Mouse (Mus musculus): ENCODE results near the gene Olfr1141. TPM values are rescaled to one million over a fixed set of nuclear protein-coding genes. Genes with fewer than 3 reads are reported as not detected.

Gene Olfr1141
- not detected in 2 replicates for polyA plus RNA-seq (2012; ENCODE audit: low replicate concordance)

GRCm38 (mm10) chr2:87753891-87754290, at the start of gene Olfr1141:
TSS of gene Olfr1141 (minus strand) at chr2:87753991.

GRCm38 (mm10) chr2:87800292-87800691, 46.5 kb upstream of the Olfr1141 start, which contains the start of gene Olfr1143:
TSS of gene Olfr1143 (plus strand) at chr2:87800592.

DNA sequence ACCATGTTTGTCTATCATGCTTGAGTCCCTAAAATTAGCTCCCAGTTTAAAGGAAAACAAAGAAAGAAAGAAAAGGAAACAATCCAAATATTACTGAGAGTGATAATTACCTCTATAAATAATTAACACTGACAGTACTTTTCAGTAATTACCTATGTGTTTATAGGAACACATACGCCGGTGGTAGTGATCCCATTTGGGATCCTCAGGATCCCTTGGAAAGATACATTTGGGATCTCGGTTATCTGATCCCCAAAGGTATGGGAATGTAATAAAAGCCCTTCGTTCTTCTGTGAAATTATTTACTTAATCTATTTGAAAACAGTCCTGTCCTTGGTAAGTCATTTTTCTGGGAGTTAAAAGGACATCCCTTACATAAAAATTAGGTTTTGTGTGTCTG, 25.4 kb upstream of the Olfr1141 start, which contains the start of gene Olfr152:
TSS of gene Olfr152 (plus strand) at position 301 of the 400 bp plus-strand sequence.

GRCm38 (mm10) chr2:87743452-87743851, 10.3 kb downstream of the Olfr1141 start, which contains the start of gene Olfr1140:
TSS of gene Olfr1140 (plus strand) at chr2:87743752.

GRCm38 (mm10) chr2:87739878-87740277, 13.9 kb downstream of the Olfr1141 start, which contains the start of gene Olfr1138:
TSS of gene Olfr1138 (minus strand) at chr2:87739978.

DNA sequence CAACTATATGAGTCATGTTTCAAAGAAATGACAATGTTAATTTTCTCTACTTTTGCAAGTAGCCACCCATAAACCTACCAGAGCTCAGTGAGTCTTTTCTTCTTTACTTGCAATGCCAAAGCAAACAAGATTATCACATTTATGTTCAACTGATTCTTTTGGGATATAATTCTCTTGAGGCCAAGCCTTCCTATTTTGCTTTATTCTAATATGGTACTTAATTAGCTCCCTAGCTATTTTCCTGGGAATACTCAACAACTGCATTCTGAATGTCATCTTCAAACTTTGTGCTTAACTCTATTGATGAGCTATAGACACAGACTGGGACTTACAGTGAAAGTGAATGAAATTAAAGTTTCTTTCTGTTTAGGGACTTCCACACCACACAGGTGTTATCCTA, 40.7 kb downstream of the Olfr1141 start, which contains the start of gene Olfr1137:
TSS of gene Olfr1137 (minus strand) at position 101 of the 400 bp plus-strand sequence.

Other genes with a start within 250 kb of the Olfr1141 start
- not detected in 2 replicates for gene Pramel6, start 247.4 kb downstream of the Olfr1141 start, polyA plus RNA-seq (2012; ENCODE audit: low replicate concordance)
- gene Olfr153, start 222.2 kb downstream of the Olfr1141 start, polyA plus RNA-seq (2012; ENCODE audit: low replicate concordance) = not detected in 2 replicates
- not detected in 2 replicates for gene Olfr1128, start 208.4 kb downstream of the Olfr1141 start, polyA plus RNA-seq (2012; ENCODE audit: low replicate concordance)
- gene Olfr1129, start 180.1 kb downstream of the Olfr1141 start, polyA plus RNA-seq (2012; ENCODE audit: low replicate concordance) = not detected in 2 replicates
- gene Olfr1130, start 147.8 kb downstream of the Olfr1141 start, polyA plus RNA-seq (2012; ENCODE audit: low replicate concordance) = 0.07 TPM in 1 of 2 replicates, not detected in the other
- not detected in 2 replicates for gene Olfr1131, start 126.9 kb downstream of the Olfr1141 start, polyA plus RNA-seq (2012; ENCODE audit: low replicate concordance)
- not detected in 2 replicates for gene Olfr1132, start 116.5 kb downstream of the Olfr1141 start, polyA plus RNA-seq (2012; ENCODE audit: low replicate concordance)
- gene Olfr1133, start 106.6 kb downstream of the Olfr1141 start, polyA plus RNA-seq (2012; ENCODE audit: low replicate concordance) = not detected in 2 replicates
- not detected in 2 replicates for gene Olfr1134, start 95.5 kb downstream of the Olfr1141 start, polyA plus RNA-seq (2012; ENCODE audit: low replicate concordance)
- gene Olfr1135, start 80.3 kb downstream of the Olfr1141 start, polyA plus RNA-seq (2012; ENCODE audit: low replicate concordance) = not detected in 2 replicates
- gene Olfr1136, start 60.0 kb downstream of the Olfr1141 start, polyA plus RNA-seq (2012; ENCODE audit: low replicate concordance) = not detected in 2 replicates
- gene Olfr1137, start 40.8 kb downstream of the Olfr1141 start, polyA plus RNA-seq (2012; ENCODE audit: low replicate concordance) = not detected in 2 replicates
- gene Olfr1138, start 14.0 kb downstream of the Olfr1141 start, polyA plus RNA-seq (2012; ENCODE audit: low replicate concordance) = not detected in 2 replicates
- not detected in 2 replicates for gene Olfr1140, start 10.2 kb downstream of the Olfr1141 start, polyA plus RNA-seq (2012; ENCODE audit: low replicate concordance)
- not detected in 2 replicates for gene Olfr152, start 25.5 kb upstream of the Olfr1141 start, polyA plus RNA-seq (2012; ENCODE audit: low replicate concordance)
- not detected in 2 replicates for gene Olfr1143, start 46.6 kb upstream of the Olfr1141 start, polyA plus RNA-seq (2012; ENCODE audit: low replicate concordance)
- not detected in 2 replicates for gene Olfr1145, start 55.8 kb upstream of the Olfr1141 start, polyA plus RNA-seq (2012; ENCODE audit: low replicate concordance)
- gene Olfr1148, start 76.5 kb upstream of the Olfr1141 start, polyA plus RNA-seq (2012; ENCODE audit: low replicate concordance) = not detected in 2 replicates
- gene Olfr1150-ps1, start 90.0 kb upstream of the Olfr1141 start, polyA plus RNA-seq (2012; ENCODE audit: low replicate concordance) = not detected in 2 replicates
- gene Olfr1151, start 101.9 kb upstream of the Olfr1141 start, polyA plus RNA-seq (2012; ENCODE audit: low replicate concordance) = not detected in 2 replicates
- gene Olfr1152, start 112.5 kb upstream of the Olfr1141 start, polyA plus RNA-seq (2012; ENCODE audit: low replicate concordance) = not detected in 2 replicates
- not detected in 2 replicates for gene Olfr1153, start 141.0 kb upstream of the Olfr1141 start, polyA plus RNA-seq (2012; ENCODE audit: low replicate concordance)
- gene Olfr1154, start 151.2 kb upstream of the Olfr1141 start, polyA plus RNA-seq (2012; ENCODE audit: low replicate concordance) = not detected in 2 replicates
- gene Olfr1155, start 191.1 kb upstream of the Olfr1141 start, polyA plus RNA-seq (2012; ENCODE audit: low replicate concordance) = not detected in 2 replicates
- gene Olfr1156, start 199.1 kb upstream of the Olfr1141 start, polyA plus RNA-seq (2012; ENCODE audit: low replicate concordance) = not detected in 2 replicates
- gene Olfr1157, start 214.3 kb upstream of the Olfr1141 start, polyA plus RNA-seq (2012; ENCODE audit: low replicate concordance) = not detected in 2 replicates
- not detected in 2 replicates for gene Olfr74, start 220.7 kb upstream of the Olfr1141 start, polyA plus RNA-seq (2012; ENCODE audit: low replicate concordance)
- gene Olfr1158, start 236.1 kb upstream of the Olfr1141 start, polyA plus RNA-seq (2012; ENCODE audit: low replicate concordance) = not detected in 2 replicates